Mouse (Mus musculus) ovary, adult 2 months (tissue): ENCODE measurements around the gene Ccdc114. TPM values are rescaled to one million over a fixed set of nuclear protein-coding genes. Genes with fewer than 3 reads are reported as not detected.

Experiments
- polyA plus RNA-seq: library from polyadenylated mRNA; depleted of rRNA; stranded (reverse); fragments of >200 nt; gene quantifications from 2 replicates; pipeline ENCODE4 v1.2.3, GENCODE M21; 2012; rRNA removed

Gene Ccdc114
- polyA plus RNA-seq = 19.9 and 20.0 TPM in 2 replicates

DNA sequence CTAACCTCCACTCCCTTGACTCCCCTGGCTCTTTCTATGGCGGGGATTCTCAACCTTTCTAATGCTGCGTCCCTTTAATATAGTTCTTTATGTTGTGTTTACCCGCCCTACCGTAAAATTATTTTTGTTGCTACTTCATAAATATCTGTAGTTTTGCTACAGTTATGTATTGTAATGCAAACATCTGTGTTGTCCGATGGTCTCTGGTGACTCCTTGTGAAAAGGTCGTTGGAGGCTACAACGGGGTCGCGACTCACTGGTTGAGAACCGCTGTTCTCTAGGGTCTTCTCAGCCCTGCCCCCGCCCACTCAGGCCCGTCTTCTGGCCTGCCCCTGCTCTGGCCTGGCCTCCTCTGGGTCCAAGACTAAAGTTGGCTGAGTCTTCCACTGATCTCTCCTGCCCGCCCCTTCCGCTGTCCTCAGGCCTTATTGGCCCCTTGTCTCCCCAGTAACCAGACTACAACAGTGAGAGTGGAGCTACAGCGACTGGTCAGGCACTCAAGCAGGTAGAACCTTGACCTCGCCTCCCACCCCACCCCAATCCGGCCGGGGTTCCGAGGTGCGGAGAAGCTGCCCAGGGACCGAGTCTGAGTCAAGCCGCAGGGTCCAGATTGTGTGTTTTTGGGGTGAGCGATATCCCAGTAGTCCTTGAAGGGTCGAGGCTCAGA, at the start of gene Ccdc114:
Ccdc114 (plus strand) TSS at position 311 of the 667 bp plus-strand sequence.

DNA sequence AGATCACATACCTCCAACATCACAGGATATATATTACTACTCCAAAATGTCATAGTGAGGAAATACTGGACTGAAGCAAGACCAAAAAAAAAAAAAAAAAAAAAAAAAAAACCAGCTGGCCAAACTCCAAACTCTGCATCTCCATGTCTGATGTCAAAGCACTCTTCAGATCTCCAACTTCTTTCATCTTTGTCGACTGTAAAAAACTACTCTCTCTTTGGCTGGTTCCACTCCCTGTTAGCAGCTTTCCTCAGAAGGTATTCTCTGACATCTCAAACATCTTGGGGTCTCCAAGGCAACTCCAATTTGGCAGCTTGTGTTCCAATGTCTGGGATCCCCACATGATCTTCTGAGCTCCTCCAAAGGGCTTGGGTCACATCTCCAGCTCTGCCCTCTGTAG, 45.6 kb upstream of the Ccdc114 start, which contains the start of gene Grin2d:
Grin2d (minus strand) TSS at position 101 of the 400 bp plus-strand sequence.

DNA sequence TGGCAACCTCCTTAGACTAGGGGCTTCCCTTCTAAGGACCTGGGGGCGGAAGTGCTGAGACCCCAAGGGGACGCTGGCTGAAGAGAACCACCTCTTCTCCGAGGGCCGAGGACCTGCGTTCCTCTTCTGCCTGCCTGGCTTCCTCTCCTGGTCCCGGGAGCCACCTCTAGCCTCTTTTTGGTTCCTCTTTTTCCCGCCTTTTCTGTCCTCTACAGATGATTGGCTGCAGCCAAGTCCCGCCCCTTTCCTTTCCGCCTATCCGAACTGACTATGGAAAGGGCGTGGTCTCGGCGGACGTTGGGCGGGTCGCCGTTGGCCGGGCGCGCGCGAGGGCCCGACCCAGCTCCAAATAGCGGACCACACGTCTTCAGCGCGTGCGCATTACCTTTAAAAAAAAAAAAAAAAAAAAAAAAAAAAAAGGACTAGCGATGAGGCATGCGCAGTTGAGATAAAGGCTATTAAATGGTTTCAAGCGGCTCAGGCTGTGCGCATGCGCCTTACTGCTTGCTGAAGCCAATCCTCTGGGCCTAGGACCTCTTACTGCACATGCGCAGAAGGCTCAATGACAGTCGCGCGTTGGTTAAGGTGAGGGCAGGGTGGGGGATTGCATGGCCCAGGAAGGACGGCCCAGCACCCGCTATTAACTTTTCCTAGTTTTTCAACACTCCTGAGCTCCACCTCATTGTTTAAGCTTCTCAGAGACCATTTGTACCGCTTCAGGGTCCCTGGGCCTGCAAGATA, 27.2 kb upstream of the Ccdc114 start, which contains the start of the genes Syngr4 and Tmem143:
Syngr4 (minus strand) TSS at position 198 of the 741 bp plus-strand sequence.
Tmem143 (plus strand) TSS at position 425 of the 741 bp plus-strand sequence.

DNA sequence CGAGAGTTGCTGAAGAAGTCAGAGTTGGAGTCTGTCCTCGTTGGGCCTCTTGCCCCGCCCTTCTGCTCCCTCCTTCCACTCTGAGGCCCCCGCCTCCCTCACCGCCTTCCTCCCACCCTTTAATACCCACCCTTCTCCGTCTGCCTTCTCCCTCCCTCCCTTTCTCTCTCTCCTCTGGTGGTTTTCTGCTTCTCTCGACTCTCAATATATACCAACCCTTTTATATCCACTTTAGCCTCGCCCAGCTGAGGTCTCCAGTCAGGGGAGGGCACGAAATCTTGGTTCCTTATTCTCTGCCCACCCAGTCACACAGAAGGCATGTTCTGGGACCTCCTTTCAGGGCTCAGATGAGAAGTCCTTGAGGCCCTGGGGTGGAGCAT, 2.6 kb upstream of the Ccdc114 start, which contains the start of gene Emp3:
Emp3 (minus strand) TSS at position 163 of the 380 bp plus-strand sequence.

Other genes starting within 250 kb of the Ccdc114 start
- 1.6 and 2.1 TPM in 2 replicates for gene Ntn5, start 240.1 kb upstream of the Ccdc114 start, polyA plus RNA-seq
- 0.73 and 0.98 TPM in 2 replicates for gene Sec1, start 229.7 kb upstream of the Ccdc114 start, polyA plus RNA-seq
- gene Car11, start 224.2 kb upstream of the Ccdc114 start, polyA plus RNA-seq = 18.0 and 20.0 TPM in 2 replicates
- gene Dbp, start 219.0 kb upstream of the Ccdc114 start, polyA plus RNA-seq = 92.6 and 115 TPM in 2 replicates
- gene Rpl18, start 208.6 kb upstream of the Ccdc114 start, polyA plus RNA-seq = 1,751 and 1,782 TPM in 2 replicates
- 88.6 and 89.2 TPM in 2 replicates for gene Sphk2, start 206.1 kb upstream of the Ccdc114 start, polyA plus RNA-seq
- gene Fam83e, start 202.9 kb upstream of the Ccdc114 start, polyA plus RNA-seq = 1.4 and 2.3 TPM in 2 replicates
- gene Spaca4, start 198.3 kb upstream of the Ccdc114 start, polyA plus RNA-seq = not detected in 2 replicates
- 14.7 and 15.5 TPM in 2 replicates for gene Lmtk3, start 140.3 kb upstream of the Ccdc114 start, polyA plus RNA-seq
- 1.00 and 1.4 TPM in 2 replicates for gene Sult2b1, start 139.4 kb upstream of the Ccdc114 start, polyA plus RNA-seq
- gene Cyth2, start 109.5 kb upstream of the Ccdc114 start, polyA plus RNA-seq = 53.4 and 103 TPM in 2 replicates
- gene Kcnj14, start 99.3 kb upstream of the Ccdc114 start, polyA plus RNA-seq = 0.96 and 1.2 TPM in 2 replicates
- 38.0 and 40.6 TPM in 2 replicates for gene Grwd1, start 93.1 kb upstream of the Ccdc114 start, polyA plus RNA-seq
- gene Kdelr1, start 51.3 kb upstream of the Ccdc114 start, polyA plus RNA-seq = 330 and 392 TPM in 2 replicates
- 4.1 and 7.2 TPM in 2 replicates for gene Grin2d, start 45.7 kb upstream of the Ccdc114 start, polyA plus RNA-seq
- gene Syngr4, start 27.4 kb upstream of the Ccdc114 start, polyA plus RNA-seq = 0.87 and 1.5 TPM in 2 replicates
- gene Tmem143, start 27.1 kb upstream of the Ccdc114 start, polyA plus RNA-seq = 50.4 and 51.3 TPM in 2 replicates
- gene Emp3, start 2.7 kb upstream of the Ccdc114 start, polyA plus RNA-seq = 491 and 520 TPM in 2 replicates
- 1.4 and 1.8 TPM in 2 replicates for gene Abcc6, start 106.2 kb downstream of the Ccdc114 start, polyA plus RNA-seq
- 39.9 and 46.6 TPM in 2 replicates for gene Nomo1, start 109.6 kb downstream of the Ccdc114 start, polyA plus RNA-seq
- 0.35 and 0.51 TPM in 2 replicates for gene Kcnj11, start 176.7 kb downstream of the Ccdc114 start, polyA plus RNA-seq